Mouse (Mus musculus) common myeloid progenitor, adult 5-6 weeks (primary cell): ENCODE results near the gene Wnt3a. TPM values are rescaled to one million over a fixed set of nuclear protein-coding genes. Genes with fewer than 3 reads are reported as not detected.

Source experiments
- total RNA-seq: library from RNA; stranded (forward); fragments of 200-1000, 187-1606 nt; gene quantifications from 2 replicates; pipeline ENCODE4 v1.2.3, GENCODE M21; 2017

Gene Wnt3a
- total RNA-seq, 1 experiment from 2014 or later = not detected

Other genes with a start within 250 kb of the Wnt3a start
- 0.19 TPM in 1 of 2 replicates, not detected in the other for gene Obscn, start 154.3 kb downstream of the Wnt3a start, total RNA-seq
- gene Iba57, start 127.0 kb downstream of the Wnt3a start, total RNA-seq = 3.3 and 6.1 TPM in 2 replicates
- gene Gjc2, start 107.5 kb downstream of the Wnt3a start, total RNA-seq = not detected in 2 replicates
- gene Guk1, start 98.5 kb downstream of the Wnt3a start, total RNA-seq = 26.8 and 36.6 TPM in 2 replicates
- gene Mrpl55, start 88.3 kb downstream of the Wnt3a start, total RNA-seq = 49.7 and 68.8 TPM in 2 replicates
- gene 2310033P09Rik, start 82.4 kb downstream of the Wnt3a start, total RNA-seq = 16.6 and 18.6 TPM in 2 replicates
- 300 and 320 TPM in 2 replicates for gene Arf1, start 62.5 kb downstream of the Wnt3a start, total RNA-seq
- gene Wnt9a, start 16.2 kb upstream of the Wnt3a start, total RNA-seq = not detected in 2 replicates
- not detected in 2 replicates for gene Prss38, start 84.9 kb upstream of the Wnt3a start, total RNA-seq
- gene Jmjd4, start 159.3 kb upstream of the Wnt3a start, total RNA-seq = 4.4 and 8.4 TPM in 2 replicates
- 8.2 and 8.5 TPM in 2 replicates for gene Snap47, start 160.4 kb upstream of the Wnt3a start, total RNA-seq
- 2.5 and 3.0 TPM in 2 replicates for gene Zfp867, start 181.7 kb upstream of the Wnt3a start, total RNA-seq
- gene Zkscan17, start 236.0 kb upstream of the Wnt3a start, total RNA-seq = 14.9 and 23.1 TPM in 2 replicates